Mouse (Mus musculus): Measurements from ENCODE around the gene Abca17. TPM values are rescaled to one million over a fixed set of nuclear protein-coding genes. Genes with fewer than 3 reads are reported as not detected.
A peak's percentile ranks its signal among the peaks of the same experiment; 100 is the strongest.

The Abca17 gene
- polyA plus RNA-seq, 1 experiment from 2014 or later: not detected

DNA sequence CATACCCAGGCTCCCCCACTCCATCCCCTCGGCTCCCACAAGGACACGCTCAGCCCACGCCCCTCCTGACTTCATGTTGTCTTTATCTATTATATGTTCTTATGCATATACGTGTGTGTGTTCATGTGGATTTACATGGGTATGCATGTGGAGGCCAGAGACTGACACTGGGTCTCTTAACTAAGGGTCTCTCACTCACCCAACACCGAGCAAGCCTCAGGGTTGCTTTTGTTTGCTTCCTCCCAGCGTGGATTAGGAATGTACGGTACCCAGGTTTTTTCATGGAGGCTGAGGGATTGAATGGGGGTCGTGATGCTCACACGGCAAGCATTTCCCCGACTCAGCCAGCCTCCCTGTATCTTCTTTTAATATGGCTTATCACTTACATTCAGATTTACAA, 25.8 kb downstream of the Abca17 start:
- Histone ChIP-seq H3K36me3 (replicated peaks; ENCODE audit: insufficient read depth, low read length) (no peaks in the 10 kb centered on the region), H3K9ac (replicated peaks) (no peak overlapping the region), H3K4me2 (ENCODE audit: low read depth, low read length) (no peak overlapping the region), H3K4me1 (ENCODE audit: insufficient read depth) (no peaks in the 10 kb centered on the region), H3K27ac (ENCODE audit: low read depth) (no peak overlapping the region), H3K9me3 (ENCODE audit: low read length) (0 out of 2 replicates have a peak, but pooled peaks cover 4% of the 10 kb centered on the region), H3K27me3 (ENCODE audit: insufficient read depth, low read length) (no peaks in the 10 kb centered on the region), H3K4me3 (ENCODE audit: low read depth, low read length) (no peak overlapping the region)
- ATAC-seq: no peak
- TF ChIP-seq CTCF (IDR thresholded peaks at IDR 0.05; ENCODE audit: low read depth) (no peak), EP300 (IDR thresholded peaks at IDR 0.05; ENCODE audit: low read depth) (no peak)
- DNase-seq: no peak
- WGBS (ENCODE audit: insufficient replicate concordance): 83% methylated on average over 10 of the region's 10 CpGs

DNA sequence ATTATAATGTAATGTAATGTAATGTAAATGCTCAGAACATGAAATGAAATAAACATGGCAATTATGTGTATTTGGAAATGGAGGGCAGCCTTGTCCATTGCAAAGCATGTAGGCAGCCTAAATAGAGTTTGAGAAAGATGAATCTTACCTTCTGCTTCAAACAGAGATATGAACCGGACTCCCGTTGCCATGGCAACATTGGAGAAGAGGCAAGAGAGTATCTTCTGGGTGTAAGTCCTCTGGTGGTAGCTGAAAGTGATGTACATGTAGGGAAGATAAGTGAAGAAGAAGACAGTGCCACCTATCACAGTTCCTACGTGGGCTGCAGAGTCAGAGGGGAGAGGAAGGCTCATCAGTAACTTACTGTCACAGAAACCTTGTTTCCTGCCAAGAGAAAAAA, 30.0 kb downstream of the Abca17 start:
- Histone ChIP-seq H3K27ac (ENCODE audit: low read depth) (no peak overlapping the region), H3K36me3 (replicated peaks; ENCODE audit: insufficient read depth, low read length) (no peaks in the 10 kb centered on the region), H3K4me1 (ENCODE audit: insufficient read depth) (no peaks in the 10 kb centered on the region), H3K27me3 (ENCODE audit: insufficient read depth, low read length) (no peaks in the 10 kb centered on the region), H3K9me3 (ENCODE audit: low read length) (0 out of 2 replicates have a peak, but pooled peaks cover 4% of the 10 kb centered on the region), H3K4me3 (ENCODE audit: low read depth, low read length) (no peak overlapping the region), H3K4me2 (ENCODE audit: low read depth, low read length) (no peak overlapping the region), H3K9ac (replicated peaks) (no peak overlapping the region)
- TF ChIP-seq EP300 (IDR thresholded peaks at IDR 0.05; ENCODE audit: low read depth) (no peak), CTCF (IDR thresholded peaks at IDR 0.05; ENCODE audit: low read depth) (no peak)
- DNase-seq: no peak
- no peak for ATAC-seq
- WGBS (ENCODE audit: insufficient replicate concordance): 77% methylated on average over 3 of the region's 3 CpGs

DNA sequence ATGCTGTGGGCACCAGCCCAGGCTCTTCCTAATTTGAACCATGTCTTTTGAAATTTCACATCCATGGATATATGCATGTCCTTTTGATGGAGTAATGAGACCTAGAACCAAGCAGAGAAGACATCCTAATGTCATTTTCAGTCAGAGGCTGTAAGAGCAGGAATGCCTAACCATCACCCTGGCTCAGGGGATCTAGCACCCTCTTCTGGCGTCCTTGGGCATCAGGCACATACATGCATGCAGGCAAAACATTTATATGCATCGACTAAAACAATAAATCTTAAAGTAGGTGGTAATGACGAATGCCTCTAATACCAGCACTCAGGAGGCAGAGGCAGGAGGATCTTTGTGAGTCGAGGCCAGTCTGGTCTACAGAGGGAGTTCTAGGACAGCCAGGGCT, 43.4 kb downstream of the Abca17 start:
- peak; percentile 53 for DNase-seq
- Histone ChIP-seq H3K27ac (ENCODE audit: low read depth) (no peak overlapping the region), H3K4me1 (ENCODE audit: insufficient read depth) (no peaks in the 10 kb centered on the region), H3K27me3 (ENCODE audit: insufficient read depth, low read length) (no peaks in the 10 kb centered on the region), H3K4me2 (ENCODE audit: low read depth, low read length) (no peak overlapping the region), H3K9me3 (ENCODE audit: low read length) (no peaks in the 10 kb centered on the region), H3K36me3 (replicated peaks; ENCODE audit: insufficient read depth, low read length) (no peaks in the 10 kb centered on the region), H3K9ac (replicated peaks) (no peak overlapping the region), H3K4me3 (ENCODE audit: low read depth, low read length) (no peak overlapping the region)
- no peak for ATAC-seq
- 26% methylated on average over 4 of the region's 4 CpGs for WGBS (ENCODE audit: insufficient replicate concordance)
- TF ChIP-seq CTCF (IDR thresholded peaks at IDR 0.05; ENCODE audit: low read depth) (peak; percentile 79), EP300 (IDR thresholded peaks at IDR 0.05; ENCODE audit: low read depth) (no peak)

DNA sequence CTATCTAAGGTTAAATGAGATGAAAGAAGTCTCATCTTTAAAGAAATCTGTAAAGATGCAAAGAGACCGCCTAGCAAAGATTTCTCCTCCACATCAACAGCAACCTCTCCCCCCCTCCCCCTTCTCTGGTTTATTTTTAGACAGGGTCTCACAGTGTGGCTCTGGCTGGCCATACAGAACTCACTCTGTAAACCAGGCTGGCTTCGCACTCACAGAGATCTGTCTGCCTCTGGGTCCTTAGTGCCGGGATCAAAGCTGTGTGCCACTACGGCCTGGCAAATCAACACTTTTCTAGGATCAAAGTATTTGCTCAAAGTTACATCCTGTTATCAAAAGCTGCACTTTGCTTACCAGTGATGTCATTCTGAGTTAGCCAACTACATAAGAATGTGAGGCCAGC, 50.2 kb downstream of the Abca17 start:
- H3K4me1 ChIP-seq (ENCODE audit: insufficient read depth): no peaks in the 10 kb centered on the region
- H3K4me2 ChIP-seq (ENCODE audit: low read depth, low read length): no peak overlapping the region
- H3K9ac ChIP-seq (replicated peaks): no peak overlapping the region
- 0 out of 2 replicates have a peak, but pooled peaks have one; percentile 21 for ATAC-seq
- no peaks in the 10 kb centered on the region for H3K36me3 ChIP-seq (replicated peaks; ENCODE audit: insufficient read depth, low read length)
- no peak overlapping the region for H3K27ac ChIP-seq (ENCODE audit: low read depth)
- no peak for DNase-seq
- no peaks in the 10 kb centered on the region for H3K27me3 ChIP-seq (ENCODE audit: insufficient read depth, low read length)
- no peak for TF ChIP-seq EP300 (IDR thresholded peaks at IDR 0.05; ENCODE audit: low read depth)
- no peak for TF ChIP-seq CTCF (IDR thresholded peaks at IDR 0.05; ENCODE audit: low read depth)
- no peak overlapping the region for H3K4me3 ChIP-seq (ENCODE audit: low read depth, low read length)
- WGBS (ENCODE audit: insufficient replicate concordance): 63% methylated on average over 4 of the region's 4 CpGs
- no peaks in the 10 kb centered on the region for H3K9me3 ChIP-seq (ENCODE audit: low read length)

DNA sequence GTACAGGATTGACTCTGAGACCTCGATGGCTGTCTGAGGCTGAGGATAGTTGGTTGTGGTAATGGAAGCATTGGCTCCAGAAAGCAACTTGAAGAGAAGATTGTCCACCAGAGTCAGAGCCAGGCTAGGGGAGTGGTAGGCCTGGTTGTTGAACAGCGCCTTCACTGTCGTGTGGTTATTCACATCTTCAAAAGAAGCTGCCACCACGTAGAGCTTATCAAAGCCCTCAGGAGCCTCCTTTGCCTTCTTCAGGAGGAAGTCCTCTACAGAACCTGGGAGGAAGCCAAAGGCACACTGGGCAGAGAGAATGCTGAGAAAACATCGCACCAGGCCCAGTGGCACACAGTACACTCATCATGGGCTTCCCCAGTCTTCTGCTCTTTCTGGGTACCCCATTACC, 61.5 kb downstream of the Abca17 start:
- no peak overlapping the region for H3K4me3 ChIP-seq (ENCODE audit: low read depth, low read length)
- WGBS (ENCODE audit: insufficient replicate concordance): 61% methylated on average over 5 of the region's 5 CpGs
- H3K4me1 ChIP-seq (ENCODE audit: insufficient read depth): no peaks in the 10 kb centered on the region
- TF ChIP-seq EP300 (IDR thresholded peaks at IDR 0.05; ENCODE audit: low read depth): no peak
- TF ChIP-seq CTCF (IDR thresholded peaks at IDR 0.05; ENCODE audit: low read depth): no peak
- H3K36me3 ChIP-seq (replicated peaks; ENCODE audit: insufficient read depth, low read length): no peaks in the 10 kb centered on the region
- DNase-seq (no peak), ATAC-seq (no peak)
- no peak overlapping the region for H3K27ac ChIP-seq (ENCODE audit: low read depth)
- no peak overlapping the region for H3K4me2 ChIP-seq (ENCODE audit: low read depth, low read length)
- no peaks in the 10 kb centered on the region for H3K27me3 ChIP-seq (ENCODE audit: insufficient read depth, low read length)
- H3K9me3 ChIP-seq (ENCODE audit: low read length): no peaks in the 10 kb centered on the region
- no peak overlapping the region for H3K9ac ChIP-seq (replicated peaks)

DNA sequence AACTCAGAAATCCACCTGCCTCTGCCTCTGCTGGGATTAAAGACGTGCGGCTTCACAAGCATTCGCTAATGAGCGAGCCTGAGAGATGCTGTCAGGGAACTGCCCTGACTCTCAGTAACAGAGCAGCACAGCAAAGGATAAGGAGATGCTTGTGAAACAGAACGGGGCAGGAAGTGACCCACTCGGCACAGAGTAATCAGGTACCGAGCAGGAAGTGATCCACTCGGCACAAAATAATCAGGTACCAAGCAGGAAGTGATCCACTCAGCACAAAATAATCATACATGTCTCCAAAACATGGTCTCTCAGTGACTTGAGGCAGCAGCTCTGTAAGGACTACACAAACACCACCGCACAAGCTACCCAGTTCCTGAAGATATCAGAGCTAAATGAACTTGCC, 62.4 kb downstream of the Abca17 start:
- no peak for TF ChIP-seq CTCF (IDR thresholded peaks at IDR 0.05; ENCODE audit: low read depth)
- TF ChIP-seq EP300 (IDR thresholded peaks at IDR 0.05; ENCODE audit: low read depth): no peak
- H3K27me3 ChIP-seq (ENCODE audit: insufficient read depth, low read length): no peaks in the 10 kb centered on the region
- H3K36me3 ChIP-seq (replicated peaks; ENCODE audit: insufficient read depth, low read length): no peaks in the 10 kb centered on the region
- no peak for DNase-seq
- ATAC-seq: no peak
- no peak overlapping the region for H3K4me2 ChIP-seq (ENCODE audit: low read depth, low read length)
- no peak overlapping the region for H3K27ac ChIP-seq (ENCODE audit: low read depth)
- 71% methylated on average over 9 of the region's 9 CpGs for WGBS (ENCODE audit: insufficient replicate concordance)
- no peak overlapping the region for H3K9ac ChIP-seq (replicated peaks)
- H3K4me1 ChIP-seq (ENCODE audit: insufficient read depth): no peaks in the 10 kb centered on the region
- H3K9me3 ChIP-seq (ENCODE audit: low read length): no peaks in the 10 kb centered on the region
- H3K4me3 ChIP-seq (ENCODE audit: low read depth, low read length): no peak overlapping the region

DNA sequence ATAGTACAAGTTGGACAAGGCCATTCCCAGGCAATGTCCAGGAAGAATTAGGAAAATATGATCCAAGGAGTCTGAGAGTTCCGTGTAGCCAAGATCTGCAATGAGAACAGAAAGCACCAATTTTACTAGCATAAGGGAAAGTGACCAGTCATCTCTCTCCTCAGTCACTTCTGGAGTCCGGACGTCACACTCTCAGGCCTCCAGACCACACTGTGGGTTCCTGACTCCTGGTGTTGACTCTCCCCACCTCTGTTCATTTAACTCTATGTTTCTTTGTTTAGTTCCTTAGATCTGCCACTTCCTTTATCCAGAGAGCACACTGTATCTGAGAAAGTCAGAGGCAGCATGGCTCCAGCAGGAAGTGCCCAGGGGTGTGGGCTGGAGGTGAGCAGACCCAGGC, 65.2 kb downstream of the Abca17 start:
- no peaks in the 10 kb centered on the region for H3K9me3 ChIP-seq (ENCODE audit: low read length)
- no peak for TF ChIP-seq CTCF (IDR thresholded peaks at IDR 0.05; ENCODE audit: low read depth)
- TF ChIP-seq EP300 (IDR thresholded peaks at IDR 0.05; ENCODE audit: low read depth): no peak
- ATAC-seq: no peak
- DNase-seq: no peak
- no peaks in the 10 kb centered on the region for H3K27me3 ChIP-seq (ENCODE audit: insufficient read depth, low read length)
- H3K36me3 ChIP-seq (replicated peaks; ENCODE audit: insufficient read depth, low read length): no peaks in the 10 kb centered on the region
- H3K27ac ChIP-seq (ENCODE audit: low read depth): no peak overlapping the region
- no peak overlapping the region for H3K4me2 ChIP-seq (ENCODE audit: low read depth, low read length)
- H3K9ac ChIP-seq (replicated peaks): no peak overlapping the region
- no peaks in the 10 kb centered on the region for H3K4me1 ChIP-seq (ENCODE audit: insufficient read depth)
- 50% methylated on average over 3 of the region's 3 CpGs for whole genome bisulfite sequencing (ENCODE audit: insufficient replicate concordance)
- no peak overlapping the region for H3K4me3 ChIP-seq (ENCODE audit: low read depth, low read length)

Data from liver, postnatal 0 days (tissue).